Mouse (Mus musculus) right cerebral cortex, adult 2 months (tissue): Measurements from ENCODE around the gene Olfm2.

Experiments
- DNase-seq, 2 experiments: peaks; one replicate each; pipeline ENCODE4 v3.0.0; 2021 to 2022; ENCODE audit warnings: low spot score in 2 of 2

Gene Olfm2

GRCm38 (mm10) chr9:20745129-20745966 is 801 bp downstream of the Olfm2 start:
- DNase-seq: no peak

GRCm38 (mm10) chr9:20743946-20744738 is 2.0 kb downstream of the Olfm2 start:
- DNase-seq: peak in 1 of 2 experiments; percentile 61

DNA sequence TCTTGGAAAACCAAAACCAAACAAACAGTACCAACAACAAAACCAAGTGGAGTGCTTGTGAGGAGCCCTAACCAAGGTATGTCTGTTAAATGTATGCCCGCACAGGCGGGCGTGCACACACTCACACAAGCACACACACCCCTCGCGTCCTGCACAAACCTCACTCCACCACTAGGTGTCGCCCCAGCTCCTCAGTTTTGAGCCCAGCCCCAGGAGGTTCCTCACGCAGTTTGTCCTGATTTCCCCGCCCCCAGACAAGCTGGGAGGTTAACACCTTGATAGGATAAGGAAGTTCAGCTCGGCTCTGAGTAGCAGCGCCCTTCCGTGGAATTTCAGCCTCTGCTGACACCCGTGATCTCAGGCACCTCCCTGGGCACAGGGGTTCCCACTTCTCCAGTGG is 5.7 kb downstream of the Olfm2 start:
- peak; percentile 87 to 89 for DNase-seq

DNA sequence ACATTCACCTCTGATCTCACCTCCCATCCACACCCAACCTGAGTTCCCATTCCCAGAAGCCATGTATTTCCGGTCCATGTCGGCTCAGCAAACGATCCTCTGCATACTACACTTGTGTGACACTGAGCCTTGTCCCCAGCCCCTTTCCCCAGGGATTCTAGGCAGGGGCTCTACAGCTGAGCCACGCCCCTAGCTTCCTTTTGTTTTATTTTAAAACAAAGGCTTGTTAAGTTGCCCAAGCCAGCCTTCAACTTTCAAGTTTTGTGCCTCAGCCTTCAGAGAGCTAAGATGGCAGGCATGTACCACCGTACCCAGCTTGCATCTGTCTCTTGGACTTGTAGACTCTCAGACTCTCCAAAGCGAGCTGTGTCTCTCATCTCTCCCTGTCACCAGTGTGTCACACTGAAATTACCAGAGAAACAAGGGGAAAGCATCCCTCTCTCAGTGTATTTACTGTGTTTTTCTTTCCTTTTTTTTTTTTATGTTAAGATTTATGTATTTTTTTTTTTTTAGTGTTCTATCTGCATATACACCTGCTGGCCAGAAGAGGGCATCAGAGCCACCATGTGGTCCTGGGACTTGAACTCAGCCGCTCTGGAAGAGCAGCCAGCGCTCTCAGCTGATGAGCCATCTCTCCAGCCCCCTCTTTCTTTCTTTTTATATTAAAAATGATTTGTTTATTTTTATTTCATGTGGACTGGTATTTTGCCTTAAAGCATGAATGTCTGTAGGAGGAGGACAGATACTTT is 7.7 kb downstream of the Olfm2 start:
- DNase-seq: no peak

DNA sequence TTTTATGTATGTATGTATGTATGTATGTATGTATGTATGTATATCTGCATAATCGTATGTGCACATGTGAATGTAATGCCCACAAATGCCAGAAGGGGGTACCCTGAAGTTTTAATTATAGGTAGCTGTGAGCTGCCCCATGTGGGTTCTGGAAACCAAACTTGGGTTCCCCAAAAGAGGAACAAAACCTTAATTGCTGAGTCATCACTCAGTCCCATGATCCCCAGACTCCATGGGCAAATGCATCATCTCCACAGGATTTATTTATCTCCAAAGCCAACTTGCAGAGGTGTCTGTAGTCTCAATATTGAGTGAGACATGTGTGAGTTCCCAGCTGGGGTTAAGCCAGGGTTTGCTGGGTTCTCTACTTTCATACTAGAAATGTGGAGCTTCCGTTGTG is 8.9 kb downstream of the Olfm2 start:
- DNase-seq: no peak

GRCm38 (mm10) chr9:20734692-20735091 is 11.5 kb downstream of the Olfm2 start:
- DNase-seq: no peak

- DNase-seq: no peak
Observed at GRCm38 (mm10) chr9:20731797-20732196, 14.4 kb downstream of the Olfm2 start.

DNA sequence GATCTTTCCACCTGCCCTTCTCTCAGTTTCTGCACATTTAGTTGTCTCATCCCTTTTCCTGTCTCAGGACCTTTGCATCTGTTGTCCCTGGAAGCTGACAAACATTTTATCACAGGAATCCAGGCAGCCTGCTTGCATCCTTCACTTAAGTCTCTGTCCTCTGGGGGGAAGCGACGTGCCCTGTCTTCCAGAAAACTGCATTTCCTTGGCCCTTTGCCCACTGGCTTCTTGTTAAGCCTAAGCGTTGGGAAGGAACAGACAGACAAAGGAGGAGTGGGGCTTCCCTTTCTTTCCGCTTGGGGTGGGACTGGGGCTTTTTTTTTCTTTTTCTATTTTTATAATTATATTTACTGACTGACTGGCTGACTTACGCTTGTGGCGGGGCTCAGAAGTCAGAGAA is 16.7 kb downstream of the Olfm2 start:
- DNase-seq: no peak

GRCm38 (mm10) chr9:20727601-20728113 is 18.5 kb downstream of the Olfm2 start:
- DNase-seq: no peak

DNA sequence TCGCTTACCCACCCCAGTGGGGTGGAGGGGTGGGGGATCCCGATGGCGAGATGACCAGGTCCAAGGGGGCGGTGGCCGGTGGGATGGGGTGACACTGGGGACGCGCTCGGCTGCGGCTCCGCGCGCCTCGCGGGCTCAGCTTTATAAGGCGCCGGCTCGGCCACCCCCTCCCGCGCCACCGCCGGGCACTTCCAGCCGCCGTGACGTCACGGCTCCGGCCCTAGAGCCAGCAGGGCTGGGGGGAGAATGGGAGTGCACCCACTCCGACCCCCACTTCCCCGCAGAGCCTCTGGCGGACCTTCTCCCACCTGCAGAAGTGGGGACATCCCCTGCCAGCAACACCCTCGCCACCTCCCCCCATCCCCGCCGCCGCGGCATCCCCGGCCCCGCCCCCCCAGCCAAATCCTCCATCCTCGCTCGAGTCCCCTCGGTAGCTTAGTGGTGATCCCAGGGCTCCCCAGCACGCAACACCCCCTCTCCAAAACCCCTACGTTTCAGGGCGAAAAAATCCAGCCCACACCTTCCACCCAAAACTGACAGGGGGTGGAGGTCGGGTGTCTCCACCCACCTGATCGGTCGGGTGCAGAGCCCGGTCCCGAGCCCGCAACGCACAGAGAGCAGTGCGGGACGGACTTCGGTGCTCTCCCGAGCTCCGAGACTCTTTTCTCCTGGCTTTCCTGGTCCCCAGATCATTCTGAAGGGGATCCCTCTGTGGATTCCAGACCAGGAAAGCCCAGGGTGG is 19.1 kb downstream of the Olfm2 start:
- DNase-seq: peak in 1 of 2 experiments; percentile 56

- DNase-seq: peak in 1 of 2 experiments; percentile 54
Observed at GRCm38 (mm10) chr9:20726134-20726858, 19.9 kb downstream of the Olfm2 start.

- no peak for DNase-seq
Observed at GRCm38 (mm10) chr9:20721582-20721981, 24.6 kb downstream of the Olfm2 start.

DNA sequence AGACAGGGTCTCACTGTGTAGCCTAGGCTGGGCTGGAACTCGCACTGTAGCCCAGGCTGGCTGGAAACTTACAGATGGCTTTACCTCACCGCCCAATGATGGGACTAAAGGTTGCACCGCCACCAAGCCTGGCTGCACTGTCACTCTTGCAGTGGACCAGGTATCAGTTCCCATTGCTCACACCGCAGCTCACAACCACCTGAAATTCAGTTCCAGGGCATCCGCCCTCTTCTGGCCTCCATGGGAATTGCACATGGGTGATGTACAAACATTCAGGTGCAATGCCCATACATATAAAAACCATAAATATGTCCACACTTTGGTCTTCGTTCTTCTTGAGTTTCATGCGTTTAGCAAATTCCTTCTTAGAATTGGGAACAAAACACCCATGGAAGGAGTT is 30.8 kb downstream of the Olfm2 start:
- DNase-seq: no peak

- no peak for DNase-seq
Observed at GRCm38 (mm10) chr9:20713478-20713987, 32.6 kb downstream of the Olfm2 start.

DNA sequence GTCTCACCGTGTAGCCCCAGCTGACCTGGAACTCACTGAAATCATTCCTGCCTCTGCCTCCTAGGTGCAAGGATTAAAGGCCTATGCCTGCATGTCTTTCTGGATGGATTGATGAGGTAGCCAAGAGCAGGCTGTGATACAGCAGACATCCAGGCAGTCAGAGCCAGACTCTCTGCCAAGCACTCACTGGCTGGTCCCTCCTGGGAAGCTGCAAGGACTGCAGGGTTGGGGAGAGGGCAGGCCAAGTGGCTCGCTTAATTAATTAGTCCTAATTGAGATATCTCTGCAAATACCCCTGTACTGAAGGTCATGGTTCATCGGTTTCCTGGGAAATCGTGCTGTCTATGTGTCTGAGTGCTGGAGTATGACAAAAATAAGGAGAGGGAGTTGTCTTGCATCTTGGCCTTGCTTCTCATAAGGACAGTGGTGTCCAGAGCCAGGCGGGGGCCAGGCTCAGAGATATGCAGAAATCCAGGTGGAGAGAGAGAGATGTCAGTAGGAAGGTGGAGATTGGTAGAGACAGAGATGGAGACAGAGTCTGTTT is 33.1 kb downstream of the Olfm2 start:
- DNase-seq: no peak

- no peak for DNase-seq
Observed at GRCm38 (mm10) chr9:20710471-20710870, 35.7 kb downstream of the Olfm2 start.

DNA sequence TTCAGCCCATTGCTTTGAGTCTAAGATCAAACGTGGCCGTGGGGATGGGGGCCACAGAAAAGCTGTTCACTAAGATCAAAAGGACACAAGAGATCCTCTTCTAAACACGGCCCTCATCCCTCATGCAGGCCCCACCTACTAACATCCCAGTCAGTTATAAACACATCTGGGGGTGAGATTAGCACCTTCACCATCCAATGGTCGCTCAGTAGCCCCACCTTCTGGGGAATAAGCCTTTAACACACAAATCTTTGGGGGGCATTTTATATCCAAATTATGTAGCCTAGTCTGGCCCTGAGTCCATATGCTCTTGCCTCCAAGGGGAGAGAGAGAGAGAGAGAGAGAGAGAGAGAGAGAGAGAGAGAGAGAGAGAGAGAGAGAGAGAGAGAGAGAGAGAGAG is 40.2 kb downstream of the Olfm2 start:
- no peak for DNase-seq

DNA sequence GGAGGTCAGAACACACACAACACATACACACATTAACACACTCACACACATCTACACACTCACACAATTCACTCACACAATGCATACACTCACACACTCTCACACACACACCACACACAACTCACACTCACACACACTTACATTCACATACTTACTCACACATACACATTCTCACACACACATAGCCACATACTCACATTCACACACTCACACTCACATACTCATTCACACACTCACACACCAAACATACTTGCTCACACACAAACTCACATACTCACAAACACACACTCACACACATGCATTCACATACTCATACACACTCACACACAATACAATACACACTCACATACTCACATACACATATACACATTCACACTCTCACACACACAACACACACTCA is 40.7 kb downstream of the Olfm2 start:
- no peak for DNase-seq

GRCm38 (mm10) chr9:20703832-20704380 is 42.2 kb downstream of the Olfm2 start:
- no peak for DNase-seq

DNA sequence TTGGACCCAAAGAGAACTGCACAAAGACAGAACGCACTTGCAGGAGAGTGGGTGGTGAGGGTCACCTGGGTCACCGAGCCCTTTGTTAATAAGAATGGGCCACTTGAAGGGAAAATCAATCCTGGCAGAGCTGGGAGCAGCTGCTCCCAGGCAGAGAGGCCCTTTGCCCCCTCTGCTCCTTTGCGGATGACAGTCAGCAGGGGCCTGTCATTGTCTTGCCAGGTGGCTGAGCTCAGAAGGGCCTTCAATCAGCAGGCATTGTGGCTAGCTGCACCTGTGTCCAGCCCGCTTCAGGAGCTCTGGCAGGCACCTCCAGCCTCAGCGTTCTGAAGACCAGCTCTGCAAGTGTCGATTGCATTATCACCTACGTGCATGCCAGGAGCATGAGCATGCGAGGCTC is 48.7 kb downstream of the Olfm2 start:
- no peak for DNase-seq
